Mouse (Mus musculus) megakaryocyte, embryonic 14.5 days (primary cell): ENCODE results near the gene Doc2b. TPM values are rescaled to one million over a fixed set of nuclear protein-coding genes. Genes with fewer than 3 reads are reported as not detected.

Experiments used
- H3K27me3 ChIP-seq: replicated peaks from 2 replicates; pipeline ENCODE3; 2012; ENCODE audit warnings: inconsistent platforms
- H3K36me3 ChIP-seq: replicated peaks from 2 replicates; pipeline ENCODE3; 2012; ENCODE audit warnings: low read length, inconsistent platforms, mixed read lengths
- H3K4me1 ChIP-seq: 2 replicates; pipeline ENCODE4 v1.6.1; 2012; ENCODE audit warnings: inconsistent platforms
- H3K4me3 ChIP-seq: replicated peaks from 2 replicates; pipeline ENCODE3; 2012; ENCODE audit warnings: moderate library complexity, mild to moderate bottlenecking, inconsistent platforms
- H3K9me3 ChIP-seq: 2 replicates; pipeline ENCODE4 v1.6.1; 2012; ENCODE audit warnings: inconsistent platforms
- FLI1 ChIP-seq: IDR thresholded peaks from 2 replicates; pipeline ENCODE4 v1.6.1; 2012; ENCODE audit warnings: low read length, inconsistent platforms, mixed read lengths
- GATA1 ChIP-seq: IDR thresholded peaks from 3 replicates; pipeline ENCODE4 v1.6.1; 2012; ENCODE audit warnings: mixed read lengths, low read length, inconsistent platforms, borderline replicate concordance
- polyA plus RNA-seq: library from polyadenylated mRNA; stranded (reverse); fragments of >175 nt; gene quantifications from 2 replicates; pipeline ENCODE4 v1.2.3, GENCODE M21; 2012; ENCODE audit warnings: low replicate concordance; ENCODE audit not compliant: insufficient read depth

The Doc2b gene
- polyA plus RNA-seq: not detected in 2 replicates

GRCm38 (mm10) chr11:75796029-75796445 is at the start of gene Doc2b:
Doc2b (minus strand) TSS chr11:75796049.
- H3K9me3 ChIP-seq: 0 out of 2 replicates have a peak, but pooled peaks cover 7% of the 10 kb centered on the region
- TF ChIP-seq FLI1: no peak
- TF ChIP-seq GATA1: no peak
- no peaks in the 10 kb centered on the region for H3K36me3 ChIP-seq
- peaks cover 99% of the 10 kb centered on the region for H3K27me3 ChIP-seq
- H3K4me1 ChIP-seq: peaks cover 13% of the 10 kb centered on the region
- peak within 1 kb of the TSS; percentile 69 for H3K4me3 ChIP-seq

- Histone ChIP-seq H3K4me3 (no peak overlapping the region), H3K4me1 (peaks cover 74% of the 10 kb centered on the region), H3K27me3 (peaks cover 63% of the 10 kb centered on the region), H3K36me3 (no peaks in the 10 kb centered on the region), H3K9me3 (no peaks in the 10 kb centered on the region)
- TF ChIP-seq FLI1 (no peak), GATA1 (no peak)
These were observed 47.2 kb upstream of the Doc2b start for GRCm38 (mm10) chr11:75842904-75843619.

- H3K36me3 ChIP-seq: no peaks in the 10 kb centered on the region
- TF ChIP-seq GATA1 (no peak), FLI1 (no peak)
- H3K4me3 ChIP-seq: no peak overlapping the region
- H3K9me3 ChIP-seq: no peaks in the 10 kb centered on the region
- H3K27me3 ChIP-seq: peaks cover 75% of the 10 kb centered on the region
- H3K4me1 ChIP-seq: peaks cover 64% of the 10 kb centered on the region
These were observed 45.7 kb upstream of the Doc2b start for GRCm38 (mm10) chr11:75841503-75841902.

- H3K4me1 ChIP-seq: peaks cover 56% of the 10 kb centered on the region
- TF ChIP-seq GATA1 (no peak), FLI1 (no peak)
- H3K36me3 ChIP-seq: no peaks in the 10 kb centered on the region
- H3K4me3 ChIP-seq: no peak overlapping the region
- H3K9me3 ChIP-seq: no peaks in the 10 kb centered on the region
- H3K27me3 ChIP-seq: peaks cover 80% of the 10 kb centered on the region
These were observed 43.9 kb upstream of the Doc2b start for GRCm38 (mm10) chr11:75839536-75840430.

GRCm38 (mm10) chr11:75838861-75839426 is 43.1 kb upstream of the Doc2b start:
- H3K4me3 ChIP-seq: no peak overlapping the region
- H3K4me1 ChIP-seq: peaks cover 60% of the 10 kb centered on the region
- H3K27me3 ChIP-seq: peaks cover 82% of the 10 kb centered on the region
- TF ChIP-seq FLI1 (no peak), GATA1 (no peak)
- H3K9me3 ChIP-seq: no peaks in the 10 kb centered on the region
- H3K36me3 ChIP-seq: no peaks in the 10 kb centered on the region

- H3K27me3 ChIP-seq: peaks cover 78% of the 10 kb centered on the region
- no peak overlapping the region for H3K4me3 ChIP-seq
- peaks cover 39% of the 10 kb centered on the region for H3K4me1 ChIP-seq
- no peak for TF ChIP-seq FLI1
- no peaks in the 10 kb centered on the region for H3K9me3 ChIP-seq
- H3K36me3 ChIP-seq: no peaks in the 10 kb centered on the region
These were observed 40.4 kb upstream of the Doc2b start for GRCm38 (mm10) chr11:75836240-75836610.

- no peaks in the 10 kb centered on the region for H3K9me3 ChIP-seq
- H3K4me1 ChIP-seq: peaks cover 35% of the 10 kb centered on the region
- H3K4me3 ChIP-seq: no peak overlapping the region
- peaks cover 80% of the 10 kb centered on the region for H3K27me3 ChIP-seq
- no peaks in the 10 kb centered on the region for H3K36me3 ChIP-seq
- TF ChIP-seq GATA1: no peak
- no peak for TF ChIP-seq FLI1
These were observed 39.9 kb upstream of the Doc2b start for GRCm38 (mm10) chr11:75835587-75836239.

GRCm38 (mm10) chr11:75833081-75833480 is 37.2 kb upstream of the Doc2b start:
- H3K9me3 ChIP-seq: peaks cover 14% of the 10 kb centered on the region

GRCm38 (mm10) chr11:75830386-75830785 is 34.5 kb upstream of the Doc2b start:
- Histone ChIP-seq H3K36me3 (no peaks in the 10 kb centered on the region), H3K4me1 (peaks cover 21% of the 10 kb centered on the region), H3K4me3 (no peak overlapping the region), H3K9me3 (peaks cover 27% of the 10 kb centered on the region), H3K27me3 (peaks cover 56% of the 10 kb centered on the region)
- TF ChIP-seq GATA1 (no peak), FLI1 (no peak)

More at GRCm38 (mm10) chr11:75833081-75833480, 37.2 kb upstream of the Doc2b start:
- Histone ChIP-seq H3K27me3 (peaks cover 68% of the 10 kb centered on the region), H3K36me3 (no peaks in the 10 kb centered on the region), H3K4me1 (peaks cover 26% of the 10 kb centered on the region), H3K4me3 (no peak overlapping the region)
- TF ChIP-seq FLI1 (no peak), GATA1 (no peak)

- peaks cover 27% of the 10 kb centered on the region for H3K9me3 ChIP-seq
- peaks cover 8% of the 10 kb centered on the region; the same call in 1 of the 2 replicates for H3K4me1 ChIP-seq
- no peak for TF ChIP-seq FLI1
- TF ChIP-seq GATA1: no peak
- no peaks in the 10 kb centered on the region for H3K36me3 ChIP-seq
- H3K27me3 ChIP-seq: peaks cover 54% of the 10 kb centered on the region
- H3K4me3 ChIP-seq: no peak overlapping the region
These were observed 31.6 kb upstream of the Doc2b start for GRCm38 (mm10) chr11:75827414-75827813.
